Mouse (Mus musculus) ovary, postnatal 36 days (tissue): ENCODE data around the gene Med11.
"Not testable (repeated sequence)": the region's sequence is repeated elsewhere in the genome, so short reads cannot be mapped to it uniquely, and the experiment has no call there.

Experiments
- DNase-seq: peaks from one replicate; pipeline ENCODE4 v3.0.0; 2022; ENCODE audit warnings: low spot score, mixed read lengths

Gene Med11

DNA sequence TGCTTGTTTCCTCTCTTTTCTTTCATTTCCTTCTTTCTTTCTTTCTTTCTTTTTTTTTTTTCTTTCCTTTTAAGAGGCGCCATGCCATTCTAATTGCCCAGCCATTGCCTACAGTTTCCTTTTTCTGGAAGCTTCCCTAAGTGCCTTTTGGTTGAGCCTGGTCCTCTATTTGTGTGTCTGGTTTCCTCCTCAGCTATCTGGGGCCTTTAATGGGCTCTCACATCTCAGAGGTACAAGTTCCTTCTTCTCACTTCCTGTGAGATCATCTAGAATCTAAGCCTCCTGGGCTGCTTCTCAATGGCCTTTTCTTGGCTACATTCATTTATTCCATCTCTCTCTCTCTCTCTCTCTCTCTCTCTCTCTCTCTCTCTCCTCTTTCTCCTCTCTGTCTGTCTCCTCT, 4.3 kb upstream of the Med11 start:
- DNase-seq: no peak

- no peak for DNase-seq
These were observed 793 bp upstream of the Med11 start for GRCm38 (mm10) chr11:70450926-70451325.

DNA sequence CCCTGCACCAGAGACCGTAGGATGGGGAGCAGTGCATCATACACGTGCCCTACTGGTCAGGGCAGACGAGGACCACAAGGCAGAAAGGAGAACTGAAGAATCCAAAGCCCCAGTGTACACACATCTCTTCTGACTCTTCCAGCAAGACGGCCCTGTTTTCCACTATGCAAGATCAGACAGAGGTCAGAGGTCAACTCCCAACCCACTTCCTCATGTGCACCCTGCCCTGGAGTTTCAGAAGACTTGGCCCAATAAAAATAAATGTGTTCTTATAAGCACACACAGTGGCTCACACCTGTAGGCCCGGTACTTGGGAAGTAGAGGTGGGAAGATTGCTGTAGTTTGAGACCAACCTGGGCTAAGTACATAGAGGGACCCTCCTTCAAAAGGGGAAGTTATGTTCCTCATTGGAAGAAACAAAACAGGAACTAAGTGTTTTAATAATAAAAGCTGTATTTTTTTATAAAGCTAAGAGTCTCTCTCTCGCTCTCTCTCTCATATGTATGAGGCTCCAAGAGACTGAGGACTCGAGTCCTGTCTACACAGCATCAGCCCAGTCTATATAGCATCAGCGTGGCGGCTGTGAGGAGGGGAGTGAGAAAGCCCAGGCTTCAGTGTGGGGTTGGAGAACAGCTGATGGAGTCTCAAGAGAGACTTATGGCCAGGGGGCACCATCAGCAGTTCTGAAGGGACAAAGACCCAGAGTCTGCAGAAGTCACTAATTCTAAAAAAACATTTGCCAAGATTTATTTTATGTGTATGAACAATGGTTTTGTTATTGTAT, 1.7 kb downstream of the Med11 start:
- no peak for DNase-seq

GRCm38 (mm10) chr11:70458688-70459600, 7.2 kb downstream of the Med11 start, which contains the start of gene Zmynd15:
Gene Zmynd15, plus strand, starts transcription at chr11:70459433.
- DNase-seq: no peak

GRCm38 (mm10) chr11:70459601-70460101, 7.9 kb downstream of the Med11 start, which contains the start of gene Cxcl16:
Gene Cxcl16, minus strand, starts transcription at chr11:70459984.
- peak; percentile 60 for DNase-seq

DNA sequence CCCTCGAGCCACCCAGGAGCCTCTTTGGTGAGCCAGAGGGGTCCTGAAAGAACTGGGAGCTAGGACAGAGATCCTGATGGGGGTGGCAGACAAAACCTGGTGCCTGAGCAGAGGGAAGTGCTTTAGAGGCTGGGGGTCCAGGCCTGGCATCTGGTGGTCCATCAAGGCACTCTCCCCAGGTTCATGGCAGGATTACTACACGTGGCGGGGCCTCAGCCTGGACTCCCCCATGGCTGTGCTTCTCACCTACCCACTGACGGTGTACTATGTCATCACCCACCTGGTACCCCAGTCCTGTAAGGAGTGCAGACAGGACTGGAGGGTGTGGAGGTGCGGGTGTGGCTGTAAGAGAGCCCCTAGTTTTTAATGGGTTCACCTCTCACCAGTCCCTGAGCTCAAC, 12.3 kb downstream of the Med11 start:
- no peak for DNase-seq

DNA sequence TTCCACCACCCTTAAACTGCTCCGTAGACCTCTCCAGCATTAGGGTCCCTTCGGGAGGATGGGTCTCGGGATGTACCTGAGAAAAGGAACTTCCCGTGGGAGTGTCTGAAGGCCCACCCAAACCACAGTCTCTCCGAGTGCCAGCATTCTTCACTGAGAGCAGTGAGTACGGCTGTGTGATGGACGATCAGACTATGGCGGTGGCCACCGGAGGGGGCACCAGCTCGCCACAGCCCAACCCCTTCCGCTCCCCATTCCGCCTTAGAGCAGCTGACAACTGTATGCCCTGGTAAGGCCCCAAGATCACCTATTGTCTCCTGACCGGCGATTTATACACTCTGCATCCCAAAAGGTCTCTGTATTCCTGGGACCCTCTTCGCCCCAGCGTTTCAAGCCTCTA, 13.5 kb downstream of the Med11 start:
- DNase-seq: no peak

DNA sequence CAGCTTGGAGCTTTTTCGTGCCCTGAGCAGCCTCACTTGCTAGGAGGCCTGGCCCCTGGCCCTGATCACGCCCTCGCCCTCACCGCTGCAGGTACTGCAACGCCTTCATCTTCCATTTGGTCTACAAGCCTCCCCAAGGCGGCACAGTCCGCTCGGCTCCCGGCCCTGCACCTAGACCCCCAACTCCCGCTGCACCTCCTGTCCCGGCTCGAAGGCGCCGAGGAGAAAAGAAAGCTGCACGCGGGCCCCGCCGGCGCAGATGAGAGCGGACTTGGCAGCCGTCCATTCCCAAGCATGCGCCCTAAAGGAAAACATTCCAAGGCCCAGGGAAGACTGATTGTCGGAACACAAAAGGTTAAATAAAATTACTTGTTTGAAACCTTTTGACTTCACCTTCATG, 14.1 kb downstream of the Med11 start:
- peak; percentile 46 for DNase-seq

DNA sequence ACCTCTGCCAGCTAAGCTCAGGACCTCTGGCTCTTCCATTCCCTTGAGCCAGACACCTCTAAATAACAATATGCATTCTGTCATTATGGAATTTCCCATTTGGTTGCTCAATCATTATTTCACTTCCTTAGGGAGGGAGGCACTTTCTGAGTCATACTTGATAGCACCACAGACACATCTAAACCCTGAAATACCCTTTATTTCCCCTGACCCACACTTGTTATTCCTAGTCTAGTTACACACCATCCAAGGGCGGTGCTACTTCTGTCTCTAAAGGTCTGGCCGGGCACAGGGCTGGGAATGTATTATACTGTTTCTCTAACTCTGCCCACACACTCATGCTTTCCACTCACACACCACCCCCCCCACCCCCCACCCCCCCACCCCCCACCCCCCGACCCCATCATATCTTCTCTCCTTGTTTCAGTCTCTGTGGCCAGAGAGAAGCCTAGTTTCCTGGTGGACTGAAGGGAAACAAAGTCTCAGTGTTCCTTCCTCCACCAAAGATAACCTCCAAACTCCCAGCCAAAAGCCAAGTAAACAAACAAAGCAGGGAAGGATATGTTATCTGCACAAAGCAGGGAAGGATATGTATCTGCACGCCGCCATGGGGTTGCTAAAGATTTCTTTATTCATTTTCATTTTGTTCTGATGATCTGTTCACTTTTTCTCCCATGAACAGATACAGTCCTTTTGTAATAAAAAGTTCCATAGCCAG, 16.3 kb downstream of the Med11 start:
- DNase-seq: no peak

DNA sequence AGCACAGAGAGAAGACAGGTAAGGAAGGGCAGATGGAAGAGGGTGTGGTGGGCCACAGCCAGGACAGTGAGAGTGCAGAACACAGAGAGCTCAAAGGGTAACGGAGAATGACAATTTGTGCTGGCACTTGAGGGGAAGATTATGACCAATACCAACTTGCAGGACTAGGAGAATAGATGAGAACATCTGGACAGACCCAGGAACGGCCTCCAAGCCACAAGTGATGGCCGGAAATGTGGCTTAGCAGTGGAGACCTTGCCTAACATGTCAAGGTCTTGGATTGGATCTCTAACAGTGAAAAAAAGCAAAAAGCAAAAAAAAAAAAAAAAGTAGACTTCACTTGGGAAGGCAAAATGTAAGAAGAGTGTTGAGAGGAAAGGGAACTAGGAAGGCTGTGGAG, 18.0 kb downstream of the Med11 start:
- DNase-seq: no peak

DNA sequence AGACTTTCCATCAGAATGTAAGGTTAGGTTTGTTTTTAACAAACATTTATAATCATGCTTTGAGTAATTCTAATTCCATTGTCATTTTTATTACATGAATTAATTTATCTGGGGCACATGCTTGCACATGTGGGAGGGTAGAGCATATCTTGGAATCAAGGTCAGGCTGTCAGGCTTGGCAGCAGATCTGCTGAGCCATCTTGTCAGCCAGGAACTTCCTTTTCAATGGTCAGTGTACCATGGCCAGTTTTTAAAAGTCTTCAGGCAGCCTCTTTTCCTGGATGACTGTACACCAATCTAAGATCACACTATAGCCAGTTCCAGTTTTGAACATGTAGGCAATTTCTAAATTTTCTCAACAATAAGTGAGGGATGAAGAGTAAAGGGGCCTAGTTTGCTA, 21.0 kb downstream of the Med11 start:
- no peak for DNase-seq

DNA sequence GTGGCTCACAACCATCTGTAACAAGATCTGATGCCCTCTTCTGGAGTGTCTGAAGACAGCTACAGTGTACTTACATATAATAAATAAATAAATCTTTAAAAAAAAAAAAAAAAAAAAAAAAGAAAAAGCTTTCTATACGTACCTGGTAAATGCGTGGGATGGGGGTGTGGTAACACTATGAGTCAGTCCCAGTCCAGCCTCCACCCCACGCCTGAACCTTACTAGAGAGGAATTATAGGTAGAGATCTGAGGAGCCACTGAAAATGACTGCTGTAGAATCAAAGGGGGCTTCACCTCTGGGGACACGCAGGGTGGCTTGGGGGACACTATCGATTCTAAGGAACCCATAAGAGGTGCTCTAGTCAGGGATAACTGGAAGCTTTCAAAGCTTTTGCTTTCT, 21.6 kb downstream of the Med11 start:
- not testable (repeated sequence) for DNase-seq

GRCm38 (mm10) chr11:70474872-70475534, 23.3 kb downstream of the Med11 start:
- DNase-seq: no peak

GRCm38 (mm10) chr11:70485498-70485897, 33.8 kb downstream of the Med11 start:
- DNase-seq: no peak

- no peak for DNase-seq
These were observed 36.1 kb downstream of the Med11 start for GRCm38 (mm10) chr11:70487816-70488215.

- no peak for DNase-seq
These were observed 37.4 kb downstream of the Med11 start for GRCm38 (mm10) chr11:70489138-70489537.

DNA sequence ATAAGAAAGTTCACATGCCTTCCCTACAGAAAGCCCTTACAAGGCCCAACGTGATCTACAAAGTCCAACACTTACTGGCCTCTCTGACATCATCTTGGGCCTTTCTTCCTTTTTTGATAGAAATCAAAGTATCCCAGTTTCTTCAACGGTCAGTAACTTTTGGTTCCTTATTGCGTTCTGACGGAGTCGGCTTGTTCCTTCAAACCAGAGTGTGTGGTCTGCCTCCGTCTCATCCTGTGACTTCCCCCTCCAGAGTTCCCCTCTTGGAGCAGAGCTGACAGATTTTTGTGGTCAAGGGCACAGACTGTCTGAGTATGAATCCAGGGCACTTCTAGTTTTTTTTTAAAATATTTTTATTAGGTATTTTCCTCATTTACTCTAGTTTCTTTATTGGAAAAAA, 38.0 kb downstream of the Med11 start:
- no peak for DNase-seq

- no peak for DNase-seq
These were observed 48.1 kb downstream of the Med11 start for GRCm38 (mm10) chr11:70499566-70500475.

- no peak for DNase-seq
These were observed 48.7 kb downstream of the Med11 start for GRCm38 (mm10) chr11:70500476-70500812.

- no peak for DNase-seq
These were observed 50.3 kb downstream of the Med11 start for GRCm38 (mm10) chr11:70502018-70502417.
